Mouse (Mus musculus) liver, adult 2 months (tissue): ENCODE data around the gene Olfr49. TPM values are rescaled to one million over a fixed set of nuclear protein-coding genes. Genes with fewer than 3 reads are reported as not detected.
"Not testable (repeated sequence)": the region's sequence is repeated elsewhere in the genome, so short reads cannot be mapped to it uniquely, and the experiment has no call there.

Source experiments
- DNase-seq: peaks from one replicate; pipeline ENCODE4 v3.0.0-alpha.2; 2011; ENCODE audit warnings: low read depth, low spot score; ENCODE audit errors: extremely low read depth
- H3K27ac ChIP-seq: fragments of 200-500 bp; replicated peaks from 2 replicates; pipeline ENCODE4 v1.5.1; 2012; ENCODE audit warnings: low read depth, mild to moderate bottlenecking, control low read depth, inconsistent platforms, low read length; ENCODE audit not compliant: insufficient read depth
- H3K27me3 ChIP-seq: fragments of 200-500 bp; 2 replicates; pipeline ENCODE4 v1.6.1; 2012; ENCODE audit warnings: mild to moderate bottlenecking, moderate library complexity, low read length, inconsistent platforms; ENCODE audit not compliant: control insufficient read depth, insufficient read depth
- H3K36me3 ChIP-seq: fragments of 200-500 bp; 2 replicates; pipeline ENCODE4 v1.6.1; 2012; ENCODE audit warnings: low read length, inconsistent platforms; ENCODE audit not compliant: control insufficient read depth, insufficient read depth
- H3K4me1 ChIP-seq: fragments of 200-500 bp; 2 replicates; pipeline ENCODE4 v1.6.1; 2011; ENCODE audit warnings: low read length; ENCODE audit not compliant: control insufficient read depth, insufficient read depth
- H3K4me3 ChIP-seq: fragments of 200-500 bp; 2 replicates; pipeline ENCODE4 v1.5.1; 2011; ENCODE audit warnings: low read depth, mild to moderate bottlenecking, control low read depth, low read length, moderate library complexity; ENCODE audit not compliant: insufficient read depth
- H3K79me2 ChIP-seq: fragments of 200-500 bp; 2 replicates; pipeline ENCODE4 v1.6.1; 2012; ENCODE audit warnings: inconsistent platforms, mild to moderate bottlenecking, low read length, moderate library complexity; ENCODE audit not compliant: control insufficient read depth, insufficient read depth
- H3K9ac ChIP-seq: fragments of 200-500 bp; 2 replicates; pipeline ENCODE4 v1.6.1; 2012; ENCODE audit warnings: low read depth, mild to moderate bottlenecking, control low read depth, inconsistent platforms, low read length
- CTCF ChIP-seq: fragments of 200-500 bp; IDR thresholded peaks from 2 replicates; pipeline ENCODE4 v1.5.1; 2011; ENCODE audit warnings: low read depth, low read length, control low read depth
- POLR2A ChIP-seq: fragments of 200-500 bp; IDR thresholded peaks from 2 replicates; pipeline ENCODE4 v1.6.1; 2011; ENCODE audit warnings: low read length, control low read depth; ENCODE audit not compliant: insufficient read depth; ENCODE audit errors: extremely low read depth
- WGBS: fragments of 180-500 bp; shearing (Covaris S2); methylation state at CpG from one replicate; pipeline ENCODE4 v1.1.7; 2018; 5-methylcytosine and 5-hydroxymethylcytosine counted together
- polyA plus RNA-seq: library from polyadenylated mRNA; depleted of rRNA; stranded (reverse); fragments of >200 nt; gene quantifications from 2 replicates; pipeline ENCODE4 v1.2.3, GENCODE M21; 2012
- total RNA-seq: library from RNA; depleted of rRNA; stranded (reverse); fragments of >200 nt; gene quantifications from 2 replicates; pipeline ENCODE4 v1.2.3, GENCODE M21; 2014

Gene Olfr49
- total and polyA plus RNA-seq, 2 experiments = not detected

DNA sequence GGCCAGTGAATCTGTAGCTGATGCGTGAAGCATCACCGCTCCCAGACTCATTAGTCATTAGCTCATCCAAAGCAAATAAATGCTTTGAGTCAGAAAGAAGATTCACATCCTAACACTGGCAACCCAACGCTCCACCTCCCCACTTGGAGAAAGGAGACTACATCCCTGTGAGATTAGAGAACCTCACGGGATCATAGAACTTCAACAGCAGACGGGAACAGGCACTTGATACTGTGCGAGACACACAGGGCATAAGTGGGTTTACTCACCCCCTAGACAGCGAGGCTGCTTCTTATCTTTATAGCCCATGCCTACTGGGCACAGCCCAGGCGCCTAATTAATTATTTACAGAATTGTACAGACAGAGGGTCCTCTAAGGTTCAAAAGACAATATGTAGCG, 52.6 kb downstream of the Olfr49 start:
- H3K27me3 ChIP-seq = no peaks in the 10 kb centered on the region
- no peak overlapping the region for H3K9ac ChIP-seq
- H3K79me2 ChIP-seq = no peaks in the 10 kb centered on the region
- H3K4me1 ChIP-seq = peaks cover 3% of the 10 kb centered on the region; the same call in 1 of the 2 replicates
- H3K36me3 ChIP-seq = peaks cover 3% of the 10 kb centered on the region; the same call in 1 of the 2 replicates
- TF ChIP-seq CTCF = no peak
- TF ChIP-seq POLR2A = no peak
- H3K27ac ChIP-seq = no peak overlapping the region
- 22% methylated on average over 9 of the region's 9 CpGs for WGBS
- no peak for DNase-seq
- no peak overlapping the region for H3K4me3 ChIP-seq

GRCm38 (mm10) chr14:54231176-54231956, 53.4 kb downstream of the Olfr49 start:
- Histone ChIP-seq H3K79me2 (no peaks in the 10 kb centered on the region), H3K36me3 (peaks cover 3% of the 10 kb centered on the region; the same call in 1 of the 2 replicates), H3K4me1 (peaks cover 3% of the 10 kb centered on the region; the same call in 1 of the 2 replicates), H3K9ac (no peak overlapping the region), H3K27me3 (no peaks in the 10 kb centered on the region), H3K27ac (no peak overlapping the region), H3K4me3 (no peak overlapping the region)
- TF ChIP-seq POLR2A = no peak
- no peak for TF ChIP-seq CTCF
- 80% methylated on average over 21 of the region's 21 CpGs for WGBS
- DNase-seq = no peak

DNA sequence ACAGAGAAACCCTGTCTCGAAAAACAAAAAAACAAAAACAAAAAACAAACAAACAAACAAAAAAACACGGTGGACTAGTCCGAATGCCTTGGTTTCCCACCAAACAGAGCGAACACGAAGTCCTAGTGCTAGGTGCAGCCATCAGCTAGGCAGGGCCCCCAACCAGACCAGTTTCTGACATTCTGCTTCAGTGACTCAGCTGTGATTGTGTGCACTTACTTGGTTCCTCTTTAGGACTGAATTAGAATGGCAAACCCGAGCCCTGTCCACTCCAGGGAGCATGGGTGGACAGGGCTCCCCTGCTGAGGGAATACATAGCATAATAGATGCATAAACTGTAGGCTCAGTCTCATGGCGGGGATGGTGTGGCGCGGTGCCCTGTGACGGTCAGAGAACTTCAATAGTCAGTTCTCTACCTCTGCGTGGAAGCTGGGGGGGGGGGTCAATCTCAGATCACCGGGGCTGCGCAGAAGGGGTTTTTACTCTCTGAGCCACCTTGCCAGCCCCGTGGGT, 54.0 kb downstream of the Olfr49 start:
- Histone ChIP-seq H3K27ac (no peak overlapping the region), H3K4me3 (no peak overlapping the region), H3K79me2 (no peaks in the 10 kb centered on the region), H3K4me1 (peaks cover 3% of the 10 kb centered on the region; the same call in 1 of the 2 replicates), H3K36me3 (peaks cover 3% of the 10 kb centered on the region; the same call in 1 of the 2 replicates), H3K9ac (no peak overlapping the region), H3K27me3 (no peaks in the 10 kb centered on the region)
- WGBS = 79% methylated on average over 14 of the region's 14 CpGs
- DNase-seq = no peak
- TF ChIP-seq CTCF (no peak), POLR2A (no peak)

DNA sequence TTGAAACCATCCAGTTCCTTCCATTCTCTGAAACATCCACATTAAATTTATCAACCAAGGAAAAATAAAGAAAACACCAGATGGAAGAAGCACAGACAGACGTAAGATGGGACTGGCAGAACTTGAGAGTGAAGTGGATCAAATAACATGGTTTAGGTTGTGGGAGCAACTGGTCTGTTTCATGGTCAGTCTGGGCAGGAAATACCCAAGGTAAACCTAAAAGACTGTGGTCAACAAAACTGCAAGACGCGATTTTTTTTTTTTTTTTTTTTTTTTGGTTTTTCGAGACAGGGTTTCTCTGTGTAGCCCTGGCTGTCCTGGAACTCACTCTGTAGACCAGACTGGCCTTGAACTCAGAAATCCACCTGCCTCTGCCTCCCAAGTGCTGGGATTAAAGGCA, 54.9 kb downstream of the Olfr49 start:
- not testable (repeated sequence) for H3K9ac ChIP-seq, H3K4me3 ChIP-seq, H3K27me3 ChIP-seq, DNase-seq, H3K27ac ChIP-seq, H3K79me2 ChIP-seq, H3K36me3 ChIP-seq, H3K4me1 ChIP-seq
- 88% methylated on average over 3 of the region's 4 CpGs for WGBS

DNA sequence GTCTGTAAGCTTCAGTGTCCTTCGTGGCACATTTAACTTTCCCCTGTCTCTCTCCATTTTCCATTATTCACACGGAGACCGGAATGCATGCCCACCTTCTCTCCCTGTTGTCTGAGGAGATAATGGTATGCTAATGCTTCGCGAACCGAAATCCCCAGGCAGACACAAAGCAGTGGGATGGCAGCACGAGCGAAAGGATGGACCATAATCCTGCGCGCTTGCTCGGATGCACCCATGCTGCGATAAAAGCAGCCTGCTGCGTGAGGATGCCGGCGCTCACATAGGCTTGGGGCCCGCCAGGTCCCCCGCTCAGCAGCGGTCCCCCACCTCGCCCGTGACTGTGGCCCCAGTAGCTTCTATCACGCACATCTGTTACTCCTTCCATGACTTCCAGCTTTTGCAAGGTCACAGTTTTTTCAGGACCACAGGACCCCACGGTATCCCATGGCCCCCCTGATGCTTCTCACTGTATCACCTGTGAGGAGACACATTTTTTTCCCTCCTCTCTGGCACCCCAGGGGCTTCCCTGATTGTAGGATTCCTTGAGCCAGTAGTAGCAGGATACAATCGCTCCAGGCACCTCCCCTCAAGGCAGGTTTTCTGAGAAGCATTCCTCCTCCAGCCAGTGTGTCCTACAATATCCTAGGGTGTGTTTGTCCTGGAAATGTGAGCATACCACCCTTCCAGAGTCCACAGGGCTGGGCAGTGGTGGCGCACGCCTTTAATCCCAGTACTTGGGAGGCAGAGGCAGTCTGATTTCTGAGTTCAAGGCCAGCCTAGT, 55.6 kb downstream of the Olfr49 start:
- no peak overlapping the region for H3K9ac ChIP-seq
- H3K36me3 ChIP-seq = no peaks in the 10 kb centered on the region
- H3K4me1 ChIP-seq = peaks cover 3% of the 10 kb centered on the region; the same call in 1 of the 2 replicates
- TF ChIP-seq CTCF (no peak), POLR2A (no peak)
- WGBS = 80% methylated on average over 25 of the region's 25 CpGs
- H3K79me2 ChIP-seq = no peaks in the 10 kb centered on the region
- no peak for DNase-seq
- no peaks in the 10 kb centered on the region for H3K27me3 ChIP-seq
- no peak overlapping the region for H3K27ac ChIP-seq
- no peak overlapping the region for H3K4me3 ChIP-seq
